Mouse (Mus musculus) forebrain, embryonic 14.5 days (tissue): ENCODE measurements around the gene Sgcd. TPM values are rescaled to one million over a fixed set of nuclear protein-coding genes. Genes with fewer than 3 reads are reported as not detected.
"Not testable (repeated sequence)": the region's sequence is repeated elsewhere in the genome, so short reads cannot be mapped to it uniquely, and the experiment has no call there.

ENCODE experiments used
- ATAC-seq: fragments of 200-750 bp; cut with Nextera tagmentation; 2 replicates; pipeline ENCODE4 v1.8.0; 2017; ENCODE audit warnings: mild to moderate bottlenecking, moderate library complexity
- DNase-seq: peaks from one replicate; pipeline ENCODE4 v3.0.0-alpha.2; 2015; ENCODE audit warnings: low spot score
- H3K27ac ChIP-seq: fragments of 300-500 bp; sonication (generic); 2 replicates; pipeline ENCODE4 v1.5.1; 2014; ENCODE audit warnings: low read depth, mild to moderate bottlenecking, control low read depth, low read length, moderate library complexity
- H3K27me3 ChIP-seq: fragments of 300-500 bp; sonication (generic); replicated peaks from 2 replicates; pipeline ENCODE4 v1.6.1; 2014; ENCODE audit warnings: low read length, control low read depth, mixed read lengths; ENCODE audit not compliant: control insufficient read depth, insufficient read depth
- H3K36me3 ChIP-seq: fragments of 300-500 bp; sonication (generic); 2 replicates; pipeline ENCODE4 v1.6.1; 2014; ENCODE audit warnings: low read length, control low read depth; ENCODE audit not compliant: control insufficient read depth, insufficient read depth
- H3K4me1 ChIP-seq: fragments of 300-500 bp; sonication (generic); 2 replicates; pipeline ENCODE4 v1.6.1; 2014; ENCODE audit warnings: antibody characterized with exemption, low read length, control low read depth; ENCODE audit not compliant: control insufficient read depth, insufficient read depth
- H3K4me2 ChIP-seq: fragments of 300-500 bp; sonication (generic); 2 replicates; pipeline ENCODE4 v1.6.1; 2014; ENCODE audit warnings: mild to moderate bottlenecking, control low read depth, low read length
- H3K4me3 ChIP-seq: fragments of 300-500 bp; sonication (generic); 2 replicates; pipeline ENCODE4 v1.5.1; 2014; ENCODE audit warnings: low read depth, low read length, control low read depth
- H3K9ac ChIP-seq: fragments of 300-500 bp; sonication (generic); 2 replicates; pipeline ENCODE4 v1.6.1; 2014; ENCODE audit warnings: mild to moderate bottlenecking, low read length, control low read depth, moderate library complexity
- H3K9me3 ChIP-seq: fragments of 300-500 bp; sonication (generic); replicated peaks from 2 replicates; pipeline ENCODE4 v1.6.1; 2016; ENCODE audit warnings: low read length, control low read depth, mixed read lengths; ENCODE audit not compliant: control insufficient read depth
- WGBS: fragments of 180-500 bp; shearing (Covaris S2); extraction: QIAGEN DNeasy Blood & Tissue Kit; methylation state at CpG from one replicate; pipeline ENCODE4 v1.1.7; 2014; 5-methylcytosine and 5-hydroxymethylcytosine counted together
- polyA plus RNA-seq: library from polyadenylated mRNA; unstranded; fragments of >200 nt; fragmentation: Nextera tagmentation; extraction: Ambion mirVana; gene quantifications from 2 replicates; pipeline ENCODE4 v1.2.1, GENCODE M21; 2014

The Sgcd gene
- polyA plus RNA-seq, 1 experiment from 2014 or later: 0.91 TPM

DNA sequence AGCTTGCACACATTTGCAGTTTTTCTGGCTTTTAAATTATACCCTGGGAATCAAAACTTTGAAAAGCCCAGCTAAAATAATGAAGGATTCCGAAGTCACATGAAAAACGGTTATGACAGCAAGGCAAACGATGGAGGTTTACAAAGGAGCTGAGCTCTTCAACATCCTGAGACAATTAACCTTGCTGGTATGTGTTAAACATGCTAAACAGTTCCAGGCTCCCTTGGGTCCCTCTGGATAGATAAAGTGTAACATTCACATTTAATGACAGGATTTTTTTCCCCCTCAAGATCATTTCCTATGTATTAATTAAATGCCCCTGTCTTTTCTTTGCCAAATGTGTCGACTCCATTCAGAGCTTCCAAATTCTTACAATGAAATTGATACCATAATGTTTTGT is 414.1 kb downstream of the Sgcd start:
- no peak overlapping the region for H3K4me3 ChIP-seq
- H3K27me3 ChIP-seq: no peaks in the 10 kb centered on the region
- DNase-seq: no peak
- no peaks in the 10 kb centered on the region for H3K36me3 ChIP-seq
- no peak for ATAC-seq
- no peak overlapping the region for H3K4me2 ChIP-seq
- H3K9me3 ChIP-seq: no peaks in the 10 kb centered on the region
- H3K4me1 ChIP-seq: no peaks in the 10 kb centered on the region
- H3K27ac ChIP-seq: no peak overlapping the region
- 56% methylated on average over 4 of the region's 4 CpGs for WGBS
- H3K9ac ChIP-seq: no peak overlapping the region

DNA sequence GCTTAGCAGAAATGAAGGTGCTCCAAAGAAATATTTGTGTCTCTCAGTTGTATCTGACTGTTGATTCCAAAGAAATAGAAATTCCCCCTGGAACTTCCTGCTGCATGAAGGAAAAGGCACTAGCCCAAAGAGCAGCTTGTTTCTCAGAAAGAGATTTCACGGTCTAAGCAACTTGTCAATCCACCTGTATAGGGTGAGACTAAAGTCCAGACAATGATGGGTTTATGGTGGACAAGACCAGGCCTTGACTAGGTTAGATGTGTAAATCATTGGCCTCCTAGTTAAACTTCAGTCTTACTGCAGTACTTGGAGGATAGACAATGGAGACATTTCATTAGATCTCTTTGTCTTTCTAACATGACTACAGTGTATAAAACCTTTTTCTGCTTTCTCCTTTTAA is 420.3 kb downstream of the Sgcd start:
- H3K4me1 ChIP-seq: no peaks in the 10 kb centered on the region

GRCm38 (mm10) chr11:47566156-47566555 is 422.6 kb downstream of the Sgcd start:
- Histone ChIP-seq H3K4me1 (no peaks in the 10 kb centered on the region), H3K4me3 (no peak overlapping the region), H3K9ac (no peak overlapping the region), H3K27ac (no peak overlapping the region), H3K4me2 (no peak overlapping the region), H3K36me3 (no peaks in the 10 kb centered on the region), H3K27me3 (no peaks in the 10 kb centered on the region), H3K9me3 (no peaks in the 10 kb centered on the region)
- ATAC-seq (no peak), DNase-seq (no peak)
- WGBS: 73% methylated on average over 3 of the region's 3 CpGs

More for the DNA sequence above, 420.3 kb downstream of the Sgcd start:
- no peak overlapping the region for H3K4me3 ChIP-seq
- DNase-seq: no peak
- H3K4me2 ChIP-seq: no peak overlapping the region
- H3K9ac ChIP-seq: no peak overlapping the region
- no peaks in the 10 kb centered on the region for H3K27me3 ChIP-seq
- H3K9me3 ChIP-seq: no peaks in the 10 kb centered on the region
- no peaks in the 10 kb centered on the region for H3K36me3 ChIP-seq
- WGBS: 89% methylated on average over 1 of the region's 1 CpGs
- no peak overlapping the region for H3K27ac ChIP-seq
- no peak for ATAC-seq

- Histone ChIP-seq H3K27ac (no peak overlapping the region), H3K4me3 (no peak overlapping the region), H3K4me1 (no peaks in the 10 kb centered on the region), H3K27me3 (no peaks in the 10 kb centered on the region), H3K9me3 (no peaks in the 10 kb centered on the region), H3K9ac (no peak overlapping the region), H3K4me2 (no peak overlapping the region), H3K36me3 (no peaks in the 10 kb centered on the region)
- ATAC-seq (no peak), DNase-seq (no peak)
- 12% methylated on average over 1 of the region's 1 CpGs for WGBS
These were observed 463.9 kb downstream of the Sgcd start for GRCm38 (mm10) chr11:47524845-47525244.

GRCm38 (mm10) chr11:47508047-47508446 is 480.7 kb downstream of the Sgcd start:
- no peak for ATAC-seq
- WGBS: 70% methylated on average over 6 of the region's 6 CpGs
- no peak overlapping the region for H3K4me2 ChIP-seq

DNA sequence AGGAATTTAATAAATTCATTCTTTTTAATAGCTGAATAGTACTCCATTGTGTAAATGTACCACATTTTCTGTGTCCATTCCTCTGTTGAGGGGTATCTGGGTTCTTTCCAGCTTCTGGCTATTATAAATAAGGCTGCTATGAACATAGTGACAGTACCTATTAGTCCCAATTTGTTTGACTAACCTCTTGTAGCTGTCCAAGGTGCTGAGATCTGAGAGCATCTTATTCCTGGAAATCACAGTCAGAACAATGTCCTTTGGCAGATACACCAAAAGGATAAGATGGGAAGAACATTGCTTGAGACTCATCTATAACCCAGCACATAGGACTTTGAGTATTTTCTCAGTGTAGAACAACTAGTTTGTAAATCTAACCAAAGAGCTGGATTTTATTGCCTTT is 485.5 kb downstream of the Sgcd start:
- H3K4me1 ChIP-seq, H3K9ac ChIP-seq, ATAC-seq: not testable (repeated sequence)

More at GRCm38 (mm10) chr11:47508047-47508446, 480.7 kb downstream of the Sgcd start:
- Histone ChIP-seq H3K27ac (no peak overlapping the region), H3K27me3 (no peaks in the 10 kb centered on the region), H3K9ac (no peak overlapping the region), H3K4me3 (no peak overlapping the region), H3K36me3 (no peaks in the 10 kb centered on the region), H3K4me1 (no peaks in the 10 kb centered on the region), H3K9me3 (no peaks in the 10 kb centered on the region)
- DNase-seq: no peak

GRCm38 (mm10) chr11:47473493-47474230 is 515.1 kb downstream of the Sgcd start:
- Histone ChIP-seq H3K27me3 (no peaks in the 10 kb centered on the region), H3K9ac (no peak overlapping the region), H3K9me3 (no peaks in the 10 kb centered on the region), H3K4me3 (no peak overlapping the region), H3K4me2 (no peak overlapping the region), H3K4me1 (no peaks in the 10 kb centered on the region), H3K36me3 (no peaks in the 10 kb centered on the region), H3K27ac (no peak overlapping the region)
- 46% methylated on average over 1 of the region's 1 CpGs for WGBS
- ATAC-seq (no peak), DNase-seq (no peak)

More for the DNA sequence above, 485.5 kb downstream of the Sgcd start:
- not testable (repeated sequence) for H3K36me3 ChIP-seq, H3K27me3 ChIP-seq, H3K4me3 ChIP-seq, DNase-seq, H3K27ac ChIP-seq, H3K4me2 ChIP-seq, H3K9me3 ChIP-seq

DNA sequence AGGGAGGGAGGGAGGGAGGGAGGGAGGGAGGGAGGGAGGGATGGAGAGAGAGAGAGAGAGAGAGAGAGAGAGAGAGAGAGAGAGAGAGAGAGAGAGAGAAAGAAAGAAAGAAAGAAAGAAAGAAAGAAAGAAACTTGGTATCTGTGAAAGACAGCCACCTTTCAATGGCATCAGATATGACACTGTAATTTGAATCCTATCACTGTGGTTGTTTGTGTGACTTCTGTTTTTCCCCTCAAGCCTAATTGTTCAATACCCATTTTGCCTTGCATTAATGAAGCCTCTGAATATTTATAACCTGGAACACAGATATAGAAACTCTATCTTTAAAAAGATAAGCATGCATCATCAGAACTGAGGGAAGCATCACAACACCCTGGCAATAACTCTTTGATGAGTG is 528.1 kb downstream of the Sgcd start:
- H3K36me3 ChIP-seq, H3K4me1 ChIP-seq, ATAC-seq, H3K9ac ChIP-seq, H3K4me3 ChIP-seq, H3K9me3 ChIP-seq, H3K27me3 ChIP-seq, H3K27ac ChIP-seq, H3K4me2 ChIP-seq: not testable (repeated sequence)
- DNase-seq: peak; percentile 4

GRCm38 (mm10) chr11:47460149-47460548 is 528.6 kb downstream of the Sgcd start:
- no peak overlapping the region for H3K27ac ChIP-seq
- WGBS: 68% methylated on average over 2 of the region's 2 CpGs
- ATAC-seq: no peak

More at GRCm38 (mm10) chr11:47460149-47460548, 528.6 kb downstream of the Sgcd start:
- Histone ChIP-seq H3K9me3 (no peaks in the 10 kb centered on the region), H3K4me2 (no peak overlapping the region), H3K4me3 (no peak overlapping the region), H3K9ac (no peak overlapping the region), H3K4me1 (0 out of 2 replicates have a peak, but pooled peaks cover 4% of the 10 kb centered on the region), H3K36me3 (no peaks in the 10 kb centered on the region), H3K27me3 (no peaks in the 10 kb centered on the region)
- no peak for DNase-seq
